Mouse (Mus musculus): Measurements from ENCODE around the gene Ranbp3l.
"Not testable (repeated sequence)": the region's sequence is repeated elsewhere in the genome, so short reads cannot be mapped to it uniquely, and the experiment has no call there.

The Ranbp3l gene

GRCm38 (mm10) chr15:8967573-8968228 is at the start of gene Ranbp3l:
TSS of gene Ranbp3l (plus strand) at chr15:8967949.
- peak; percentile 53 for DNase-seq

GRCm38 (mm10) chr15:8930061-8930460 is 37.7 kb upstream of the Ranbp3l start:
- DNase-seq, result no peak

GRCm38 (mm10) chr15:8936911-8937310 is 30.8 kb upstream of the Ranbp3l start:
- peak; percentile 8 for DNase-seq

GRCm38 (mm10) chr15:8940861-8941260 is 26.9 kb upstream of the Ranbp3l start:
- DNase-seq, result no peak

GRCm38 (mm10) chr15:8950856-8951255 is 16.9 kb upstream of the Ranbp3l start:
- no peak for DNase-seq

- no peak for DNase-seq
Measured at GRCm38 (mm10) chr15:8963323-8963722, 4.4 kb upstream of the Ranbp3l start.

GRCm38 (mm10) chr15:8968229-8968595 is 463 bp downstream of the Ranbp3l start:
- DNase-seq, result peak; percentile 6

GRCm38 (mm10) chr15:8969061-8969635 is 1.4 kb downstream of the Ranbp3l start:
- no peak for DNase-seq

GRCm38 (mm10) chr15:8991211-8991610 is 23.5 kb downstream of the Ranbp3l start:
- DNase-seq, result no peak

GRCm38 (mm10) chr15:8991859-8992838 is 24.4 kb downstream of the Ranbp3l start:
- no peak for DNase-seq

- DNase-seq, result no peak
Measured at GRCm38 (mm10) chr15:8994608-8995277, 27.0 kb downstream of the Ranbp3l start.

GRCm38 (mm10) chr15:8995490-8995889 is 27.7 kb downstream of the Ranbp3l start:
- no peak for DNase-seq

GRCm38 (mm10) chr15:9002762-9003161 is 35.0 kb downstream of the Ranbp3l start:
- no peak for DNase-seq

- no peak for DNase-seq
Measured at GRCm38 (mm10) chr15:9009196-9009595, 41.4 kb downstream of the Ranbp3l start.

- DNase-seq, result no peak
Measured at GRCm38 (mm10) chr15:9014541-9014940, 46.8 kb downstream of the Ranbp3l start.

GRCm38 (mm10) chr15:9015496-9015895 is 47.7 kb downstream of the Ranbp3l start:
- not testable (repeated sequence) for DNase-seq

GRCm38 (mm10) chr15:9055704-9056103 is 88.0 kb downstream of the Ranbp3l start:
- no peak for DNase-seq

GRCm38 (mm10) chr15:9059856-9060255 is 92.1 kb downstream of the Ranbp3l start:
- no peak for DNase-seq

GRCm38 (mm10) chr15:9061150-9061882 is 93.6 kb downstream of the Ranbp3l start:
- peak; percentile 41 for DNase-seq

- no peak for DNase-seq
Measured at GRCm38 (mm10) chr15:9068881-9069280, 101.1 kb downstream of the Ranbp3l start.

GRCm38 (mm10) chr15:9070353-9070752 is 102.6 kb downstream of the Ranbp3l start:
- DNase-seq, result no peak

- peak; percentile 99 for DNase-seq
Measured at GRCm38 (mm10) chr15:9070912-9071555, 103.3 kb downstream of the Ranbp3l start, which contains the start of gene Nadk2. TSS of gene Nadk2 (plus strand) at chr15:9071260.
